Mouse (Mus musculus) megakaryocyte, adult 5-6 weeks (primary cell): ENCODE data around the gene Fbxl13. TPM values are rescaled to one million over a fixed set of nuclear protein-coding genes. Genes with fewer than 3 reads are reported as not detected.
A peak's percentile ranks its signal among the peaks of the same experiment; 100 is the strongest.

Experiments used
- ATAC-seq: 2 replicates; pipeline ENCODE4 v1.8.0; 2016; ENCODE audit warnings: mild to moderate bottlenecking, inconsistent platforms; ENCODE audit not compliant: poor library complexity, severe bottlenecking
- total RNA-seq, 2 experiments: library from RNA; stranded (forward) in 1 of 2; stranded (reverse) in 1 of 2; fragments of 153-499, 151-499 nt in 1 of 2; fragments of 221-1000, 200-1000 nt in 1 of 2; gene quantifications; 2 replicates each; pipeline versions ENCODE4 v1.2.3 to v1.2.4; 2015 to 2017

The Fbxl13 gene
- total RNA-seq, 2 experiments from 2014 or later, result not detected

- no peak for ATAC-seq
Measured at GRCm38 (mm10) chr5:21578136-21578535, 67.3 kb downstream of the Fbxl13 start.

GRCm38 (mm10) chr5:21575210-21575550 lies 70.3 kb downstream of the Fbxl13 start:
- ATAC-seq, result no peak

- no peak for ATAC-seq
Measured at GRCm38 (mm10) chr5:21574386-21575209, 70.8 kb downstream of the Fbxl13 start.

- ATAC-seq, result no peak
Measured at GRCm38 (mm10) chr5:21572764-21573416, 72.5 kb downstream of the Fbxl13 start.

- no peak for ATAC-seq
Measured at GRCm38 (mm10) chr5:21567784-21568183, 77.7 kb downstream of the Fbxl13 start.

GRCm38 (mm10) chr5:21565392-21566065 lies 79.9 kb downstream of the Fbxl13 start:
- ATAC-seq, result no peak

- peak; percentile 87 for ATAC-seq
Measured at GRCm38 (mm10) chr5:21563936-21564335, 81.5 kb downstream of the Fbxl13 start.

- ATAC-seq, result no peak
Measured at GRCm38 (mm10) chr5:21556502-21556901, 88.9 kb downstream of the Fbxl13 start.

GRCm38 (mm10) chr5:21554732-21555131 lies 90.7 kb downstream of the Fbxl13 start:
- no peak for ATAC-seq

- ATAC-seq, result no peak
Measured at GRCm38 (mm10) chr5:21553685-21554084, 91.7 kb downstream of the Fbxl13 start.

GRCm38 (mm10) chr5:21547005-21547404 lies 98.4 kb downstream of the Fbxl13 start:
- ATAC-seq, result peak; percentile 90

- no peak for ATAC-seq
Measured at GRCm38 (mm10) chr5:21545786-21546185, 99.6 kb downstream of the Fbxl13 start.

- no peak for ATAC-seq
Measured at GRCm38 (mm10) chr5:21545227-21545626, 100.2 kb downstream of the Fbxl13 start.

- no peak for ATAC-seq
Measured at GRCm38 (mm10) chr5:21544821-21545220, 100.6 kb downstream of the Fbxl13 start.

GRCm38 (mm10) chr5:21543409-21544201 lies 101.8 kb downstream of the Fbxl13 start, which contains the start of gene Lrrc17:
TSS of gene Lrrc17 (plus strand) at chr5:21543559.
- ATAC-seq, result no peak

GRCm38 (mm10) chr5:21542226-21542625 lies 103.2 kb downstream of the Fbxl13 start:
- ATAC-seq, result no peak

GRCm38 (mm10) chr5:21532921-21533320 lies 112.5 kb downstream of the Fbxl13 start:
- no peak for ATAC-seq

GRCm38 (mm10) chr5:21532126-21532525 lies 113.3 kb downstream of the Fbxl13 start:
- ATAC-seq, result no peak

- peak; percentile 63 for ATAC-seq
Measured at GRCm38 (mm10) chr5:21529110-21529720, 116.2 kb downstream of the Fbxl13 start.

GRCm38 (mm10) chr5:21528068-21528842 lies 117.2 kb downstream of the Fbxl13 start:
- ATAC-seq, result peak; percentile 63
